Mouse (Mus musculus): ENCODE data around the gene Smarce1.
A peak's percentile ranks its signal among the peaks of the same experiment; 100 is the strongest.
"Not testable (repeated sequence)": the region's sequence is repeated elsewhere in the genome, so short reads cannot be mapped to it uniquely, and the experiment has no call there.

The Smarce1 gene

GRCm38 (mm10) chr11:99230261-99231048 is at the start of gene Smarce1:
Smarce1 (minus strand) TSS chr11:99231017.
- DNase-seq (ENCODE audit: low read depth, low spot score): peak; percentile 81

- DNase-seq (ENCODE audit: low read depth, low spot score): no peak
Observed at GRCm38 (mm10) chr11:99279986-99280385, 49.2 kb upstream of the Smarce1 start.

- no peak for DNase-seq (ENCODE audit: low read depth, low spot score)
Observed at GRCm38 (mm10) chr11:99276786-99277185, 46.0 kb upstream of the Smarce1 start.

- DNase-seq (ENCODE audit: low read depth, low spot score): no peak
Observed at GRCm38 (mm10) chr11:99275624-99276023, 44.8 kb upstream of the Smarce1 start.

- no peak for DNase-seq (ENCODE audit: low read depth, low spot score)
Observed at GRCm38 (mm10) chr11:99272721-99273120, 41.9 kb upstream of the Smarce1 start.

- no peak for DNase-seq (ENCODE audit: low read depth, low spot score)
Observed at GRCm38 (mm10) chr11:99269192-99269591, 38.4 kb upstream of the Smarce1 start.

GRCm38 (mm10) chr11:99265796-99266195 is 35.0 kb upstream of the Smarce1 start:
- DNase-seq (ENCODE audit: low read depth, low spot score): no peak

GRCm38 (mm10) chr11:99265220-99265619 is 34.4 kb upstream of the Smarce1 start:
- no peak for DNase-seq (ENCODE audit: low read depth, low spot score)

- no peak for DNase-seq (ENCODE audit: low read depth, low spot score)
Observed at GRCm38 (mm10) chr11:99256213-99256612, 25.4 kb upstream of the Smarce1 start.

- DNase-seq (ENCODE audit: low read depth, low spot score): no peak
Observed at GRCm38 (mm10) chr11:99255316-99255715, 24.5 kb upstream of the Smarce1 start.

- no peak for DNase-seq (ENCODE audit: low read depth, low spot score)
Observed at GRCm38 (mm10) chr11:99253893-99254292, 23.1 kb upstream of the Smarce1 start.

- no peak for DNase-seq (ENCODE audit: low read depth, low spot score)
Observed at GRCm38 (mm10) chr11:99252671-99253070, 21.9 kb upstream of the Smarce1 start.

- DNase-seq (ENCODE audit: low read depth, low spot score): no peak
Observed at GRCm38 (mm10) chr11:99250666-99251065, 19.8 kb upstream of the Smarce1 start.

- DNase-seq (ENCODE audit: low read depth, low spot score): no peak
Observed at GRCm38 (mm10) chr11:99250241-99250640, 19.4 kb upstream of the Smarce1 start.

GRCm38 (mm10) chr11:99249115-99249514 is 18.3 kb upstream of the Smarce1 start:
- DNase-seq (ENCODE audit: low read depth, low spot score): no peak

GRCm38 (mm10) chr11:99247916-99248315 is 17.1 kb upstream of the Smarce1 start:
- no peak for DNase-seq (ENCODE audit: low read depth, low spot score)

GRCm38 (mm10) chr11:99244519-99244918 is 13.7 kb upstream of the Smarce1 start:
- not testable (repeated sequence) for DNase-seq (ENCODE audit: low read depth, low spot score)

GRCm38 (mm10) chr11:99243820-99244374 is 13.1 kb upstream of the Smarce1 start, which contains the start of gene Krt222:
Krt222 (minus strand) TSS chr11:99244085.
- DNase-seq (ENCODE audit: low read depth, low spot score): no peak

- no peak for DNase-seq (ENCODE audit: low read depth, low spot score)
Observed at GRCm38 (mm10) chr11:99243200-99243819, 12.5 kb upstream of the Smarce1 start.

- DNase-seq (ENCODE audit: low read depth, low spot score): no peak
Observed at GRCm38 (mm10) chr11:99242056-99242455, 11.2 kb upstream of the Smarce1 start.

- DNase-seq (ENCODE audit: low read depth, low spot score): no peak
Observed at GRCm38 (mm10) chr11:99238468-99238867, 7.7 kb upstream of the Smarce1 start.

GRCm38 (mm10) chr11:99231049-99231816 is 416 bp upstream of the Smarce1 start:
- no peak for DNase-seq (ENCODE audit: low read depth, low spot score)
